Comparison of ENCODE assay signal across 9 mouse cellular contexts in genomic region chr17:57278943-57279590, GRCm38 (mm10). TPM values are rescaled to one million over a fixed set of nuclear protein-coding genes. Genes with fewer than 3 reads are reported as not detected.
A peak's percentile ranks its signal among the peaks of the same experiment; 100 is the strongest.
DNase-seq lines count a peak whose midpoint lies in the region; TF ChIP-seq lines count a peak whose summit lies in the region.
"Had no signal": no experiment of that assay in that cellular context is flagged by ENCODE, and none has a peak within 500 bp of the region (broad histone marks: within the 10 kb centered on the region; RNA-seq: fewer than 3 reads in every experiment).

TSS of gene Vav1 (plus strand) at chr17:57279100.

- DNase-seq in layer of hippocampus, adult 11-12 months (ENCODE audit: low spot score): peak; percentile 51
- DNase-seq in layer of hippocampus, adult 9-11 months: no peak
- DNase-seq in lung, postnatal 25 days (ENCODE audit: low spot score): peak; percentile 65
- DNase-seq in thymus, postnatal 10 days (ENCODE audit: low spot score in 2 of 2): peak; percentile 83 to 85
- no peak for DNase-seq in left cerebral cortex, adult 18-20 months (ENCODE audit: low spot score in 2 of 2)
- no peak for DNase-seq in right cerebral cortex, postnatal 25 days
- DNase-seq in embryo, embryonic 10 days (ENCODE audit: low spot score): no peak

- H3K4me1 ChIP-seq in cortical plate, adult 2 months (ENCODE audit: control insufficient read depth, insufficient read depth, low read length): peaks cover 1% of the 10 kb centered on the region; the same call in 1 of the 2 replicates

- H3K4me3 ChIP-seq in cortical plate, adult 2 months (ENCODE audit: insufficient read depth, low read length): peak within 1 kb of the TSS; percentile 14; the same call in 1 of the 2 replicates
- H3K4me3 ChIP-seq: neural tube, embryonic 13.5 days had no signal

- peak within 1 kb of the TSS; percentile 40; the same call in 1 of the 2 replicates for H3K27ac ChIP-seq in cortical plate, adult 2 months (ENCODE audit: insufficient read depth, low read length)
- H3K27ac ChIP-seq: neural tube, embryonic 13.5 days had no signal

- TF ChIP-seq POLR2A in cortical plate, adult 2 months (IDR thresholded peaks at IDR 0.05; ENCODE audit: extremely low read depth, insufficient read depth, low read length): no peak

- no peak for TF ChIP-seq CTCF in cortical plate, adult 2 months (IDR thresholded peaks at IDR 0.05; ENCODE audit: extremely low read depth, insufficient read depth, low read length)

RNA-seq across cellular contexts. Expression of gene Vav1, which starts in this region (rescaled TPM):
- 3.6 TPM in 2 replicates for polyA plus RNA-seq in cortical plate, adult 2 months (2012; rRNA removed)
- total RNA-seq in left cerebral cortex, adult 18-20 months (2021): 1 to 10 TPM; 2.9 to 3.1 TPM

Comparison
In these comparisons a context has a peak if more than half of its experiments do, and no peak if none do; other contexts are left out.
1. DNase-seq: peak in layer of hippocampus, adult 11-12 months (single experiment), lung, postnatal 25 days (single experiment) and thymus, postnatal 10 days (2 of 2); none in layer of hippocampus, adult 9-11 months (single experiment), left cerebral cortex, adult 18-20 months (0 of 2), right cerebral cortex, postnatal 25 days (single experiment) and embryo, embryonic 10 days (single experiment).